Mouse (Mus musculus) frontal cortex, postnatal 36 days (tissue): ENCODE data around the gene Sorbs2.
"Not testable (repeated sequence)": the region's sequence is repeated elsewhere in the genome, so short reads cannot be mapped to it uniquely, and the experiment has no call there.

Experiments
- DNase-seq, 2 experiments: peaks; one replicate each; pipeline ENCODE4 v3.0.0; 2022; ENCODE audit warnings: low spot score in 2 of 2

The Sorbs2 gene

GRCm38 (mm10) chr8:45843306-45843705, 335.7 kb downstream of the Sorbs2 start:
- DNase-seq, result no peak

GRCm38 (mm10) chr8:45844097-45844885, 336.7 kb downstream of the Sorbs2 start:
- DNase-seq, result peak; percentile 35 to 71

- DNase-seq, result no peak
These were observed 337.4 kb downstream of the Sorbs2 start for GRCm38 (mm10) chr8:45844911-45845481.

GRCm38 (mm10) chr8:45845906-45846305, 338.3 kb downstream of the Sorbs2 start:
- no peak for DNase-seq

- DNase-seq, result no peak
These were observed 347.5 kb downstream of the Sorbs2 start for GRCm38 (mm10) chr8:45855118-45855517.

GRCm38 (mm10) chr8:45857734-45858133, 350.1 kb downstream of the Sorbs2 start:
- DNase-seq, result no peak

GRCm38 (mm10) chr8:45858391-45858790, 350.8 kb downstream of the Sorbs2 start:
- DNase-seq, result no peak

GRCm38 (mm10) chr8:45871587-45871986, 364.0 kb downstream of the Sorbs2 start:
- DNase-seq, result not testable (repeated sequence)

GRCm38 (mm10) chr8:45872077-45872476, 364.5 kb downstream of the Sorbs2 start:
- DNase-seq, result no peak

GRCm38 (mm10) chr8:45874945-45875626, 367.5 kb downstream of the Sorbs2 start:
- DNase-seq, result peak; percentile 13 to 48

GRCm38 (mm10) chr8:45876397-45876796, 368.8 kb downstream of the Sorbs2 start:
- DNase-seq, result no peak
